Mouse (Mus musculus) megakaryocyte-erythroid progenitor cell, adult 5-6 weeks (primary cell): ENCODE results near the gene Capn3. TPM values are rescaled to one million over a fixed set of nuclear protein-coding genes. Genes with fewer than 3 reads are reported as not detected.

Source experiments
- ATAC-seq: replicated peaks from 2 replicates; pipeline ENCODE4 v1.8.0; 2016; ENCODE audit warnings: mild to moderate bottlenecking, inconsistent platforms; ENCODE audit not compliant: severe bottlenecking, poor library complexity, low FRiP score, low TSS enrichment
- total RNA-seq, 2 experiments: library from RNA; stranded (forward) in 1 of 2; stranded (reverse) in 1 of 2; fragments of 200-1000, 215-1000 nt in 1 of 2; fragments of >200 nt in 1 of 2; fragmentation: Nextera tagmentation in 1 of 2; gene quantifications; 2 replicates each; pipeline ENCODE4 v1.2.3; 2014 to 2017

The Capn3 gene
- total RNA-seq (2014; fragmentation: Nextera tagmentation) = 0.59 TPM in 1 of 2 replicates, not detected in the other
- 0.11 TPM in 1 of 2 replicates, not detected in the other for total RNA-seq (2017)

GRCm38 (mm10) chr2:120455719-120456118 lies at the start of gene Capn3:
TSS of gene Capn3 (plus strand) at chr2:120456019.
- no peak for ATAC-seq

DNA sequence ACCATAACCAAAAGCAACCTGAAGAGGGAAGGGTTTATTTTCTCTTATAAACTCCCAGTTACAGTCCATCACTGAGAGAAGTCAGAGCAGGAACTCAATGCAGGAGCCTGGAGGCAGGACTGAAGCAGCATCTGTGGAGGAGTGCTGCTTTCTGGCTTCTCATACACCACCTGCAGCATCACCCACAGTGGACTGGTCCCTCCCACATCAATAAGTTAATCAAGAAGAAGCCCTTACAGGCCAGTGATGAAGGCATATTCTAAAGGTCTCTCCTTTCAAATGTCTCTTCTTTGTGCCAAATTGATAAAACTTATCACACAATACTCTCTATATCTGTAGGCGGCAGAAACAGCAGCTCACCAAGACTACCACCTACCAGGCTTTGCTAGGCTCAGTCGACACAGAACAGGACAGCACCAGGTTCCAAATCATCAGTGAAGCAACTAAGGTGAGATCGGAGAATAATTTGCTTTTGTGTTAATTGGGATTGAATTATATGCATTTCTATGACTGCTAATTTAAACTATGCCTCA lies 44.7 kb upstream of the Capn3 start:
- ATAC-seq = peak; percentile 92

DNA sequence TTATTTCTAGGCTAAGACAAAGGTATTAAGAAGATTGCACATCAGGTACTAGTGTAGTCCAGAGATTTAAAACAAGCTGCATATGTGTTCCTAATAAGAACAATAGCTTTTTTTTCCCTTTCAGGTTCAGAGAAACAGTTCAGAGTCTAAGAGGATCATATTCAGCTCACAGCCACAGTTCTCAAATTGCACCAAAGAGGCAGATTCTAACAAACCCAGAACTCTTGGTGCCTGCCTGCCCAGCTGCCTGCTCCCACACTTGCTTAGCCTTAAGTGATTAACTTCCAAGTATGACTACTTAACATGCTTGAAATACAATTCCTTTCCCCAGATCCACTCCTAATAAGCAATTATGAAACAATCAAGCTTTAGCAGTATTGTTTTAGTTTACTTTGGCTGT lies 41.7 kb upstream of the Capn3 start:
- ATAC-seq = no peak

DNA sequence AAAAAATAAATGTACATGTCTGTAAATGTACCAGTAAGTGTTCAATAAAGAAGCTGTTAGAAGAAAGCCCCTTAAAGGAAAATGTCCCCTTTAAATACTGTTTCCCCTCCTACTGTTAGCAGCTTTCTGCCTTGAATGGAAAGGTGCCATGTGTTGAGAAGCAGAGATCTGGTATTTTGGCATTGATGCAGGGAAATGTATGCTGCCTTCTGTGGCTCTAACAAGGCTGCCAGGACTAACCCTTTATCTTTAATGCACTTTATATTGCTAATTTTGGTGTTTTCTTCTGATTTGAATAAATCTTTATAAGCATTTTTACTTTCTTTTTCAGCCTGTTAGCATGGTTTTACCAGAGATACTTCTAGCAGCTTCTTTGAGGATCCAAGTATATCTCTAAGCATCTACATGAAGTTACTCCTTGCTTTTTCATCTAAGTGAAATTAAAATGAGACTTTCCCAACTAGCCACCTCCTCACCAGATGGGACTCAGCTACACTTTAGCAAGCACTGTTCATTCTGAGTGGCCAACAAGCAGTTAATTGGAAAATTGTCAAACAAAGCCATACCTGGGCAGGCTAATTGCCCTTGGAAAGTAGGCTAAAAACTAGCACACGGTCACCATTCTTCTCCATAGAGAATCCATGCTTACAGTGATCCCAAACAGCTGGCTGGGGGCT lies 40.9 kb upstream of the Capn3 start:
- ATAC-seq = no peak

GRCm38 (mm10) chr2:120424386-120424785 lies 31.4 kb upstream of the Capn3 start:
- no peak for ATAC-seq

- no peak for ATAC-seq
These were observed 11.3 kb upstream of the Capn3 start for GRCm38 (mm10) chr2:120444486-120444885.

DNA sequence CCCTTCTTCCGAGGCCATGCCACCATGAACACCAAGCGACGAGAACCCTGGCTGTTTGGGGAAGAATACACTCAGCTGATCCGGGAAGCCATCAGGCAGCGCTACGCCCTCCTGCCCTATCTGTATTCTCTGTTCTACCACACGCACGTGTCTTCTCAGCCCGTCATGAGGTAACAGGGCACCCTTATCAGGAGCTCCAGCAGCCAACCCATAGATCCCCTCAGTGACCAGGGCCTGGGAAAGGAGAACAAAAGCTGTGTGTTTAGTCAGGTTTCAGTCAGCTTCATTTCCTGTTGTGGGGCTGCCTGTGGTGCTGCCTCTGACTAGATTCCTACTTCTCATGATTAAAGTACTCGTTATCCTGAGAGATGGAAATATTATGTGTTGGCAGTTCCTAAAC lies 9.4 kb upstream of the Capn3 start:
- ATAC-seq = peak; percentile 100

DNA sequence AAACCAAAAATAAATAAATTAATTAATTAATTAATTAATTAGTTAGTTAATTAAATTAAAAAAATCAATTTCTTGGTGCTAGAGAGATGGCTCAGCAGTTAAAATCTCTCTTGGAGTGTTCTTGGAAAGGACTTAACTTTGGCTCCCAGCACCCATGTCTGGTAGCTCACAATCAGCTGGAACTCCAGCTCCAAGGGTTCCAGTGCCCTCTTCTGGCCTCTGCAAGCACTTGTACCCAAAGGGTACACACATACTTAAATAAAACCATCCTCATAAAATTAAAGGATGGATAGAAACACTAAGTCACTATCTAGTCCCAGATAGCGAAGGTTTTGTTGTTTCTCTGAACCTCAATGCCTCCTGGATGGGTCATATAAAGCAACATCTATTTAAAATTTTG lies 8.5 kb upstream of the Capn3 start:
- 0 out of 2 replicates have a peak, but pooled peaks have one; percentile 42 for ATAC-seq

- ATAC-seq = no peak
These were observed 5.1 kb upstream of the Capn3 start for GRCm38 (mm10) chr2:120450724-120451123.

DNA sequence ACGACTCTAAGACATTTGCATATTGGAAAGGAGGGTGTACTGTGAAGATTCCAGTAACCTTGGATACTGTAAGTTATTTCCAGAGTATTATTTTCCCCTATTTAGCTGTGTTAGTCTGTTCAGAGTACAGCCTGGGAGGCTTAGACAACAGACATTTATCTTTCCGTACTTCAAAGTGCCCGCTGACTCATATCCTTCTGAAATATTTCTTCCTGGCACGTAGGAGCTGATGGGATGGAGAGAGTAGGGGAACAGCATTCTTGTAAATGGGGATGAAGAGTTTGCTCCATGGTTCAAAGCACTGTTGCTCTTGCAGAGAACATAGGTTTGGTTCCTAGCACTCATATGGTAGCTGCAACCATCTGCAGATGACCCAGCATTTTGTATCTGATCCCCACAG lies 3.2 kb upstream of the Capn3 start:
- no peak for ATAC-seq

GRCm38 (mm10) chr2:120454987-120455386 lies 832 bp upstream of the Capn3 start:
- ATAC-seq = 0 out of 2 replicates have a peak, but pooled peaks have one; percentile 22

GRCm38 (mm10) chr2:120460216-120460615 lies 4.4 kb downstream of the Capn3 start:
- no peak for ATAC-seq

- ATAC-seq = no peak
These were observed 7.5 kb downstream of the Capn3 start for GRCm38 (mm10) chr2:120463328-120463727.

GRCm38 (mm10) chr2:120464091-120464490 lies 8.3 kb downstream of the Capn3 start:
- ATAC-seq = no peak

DNA sequence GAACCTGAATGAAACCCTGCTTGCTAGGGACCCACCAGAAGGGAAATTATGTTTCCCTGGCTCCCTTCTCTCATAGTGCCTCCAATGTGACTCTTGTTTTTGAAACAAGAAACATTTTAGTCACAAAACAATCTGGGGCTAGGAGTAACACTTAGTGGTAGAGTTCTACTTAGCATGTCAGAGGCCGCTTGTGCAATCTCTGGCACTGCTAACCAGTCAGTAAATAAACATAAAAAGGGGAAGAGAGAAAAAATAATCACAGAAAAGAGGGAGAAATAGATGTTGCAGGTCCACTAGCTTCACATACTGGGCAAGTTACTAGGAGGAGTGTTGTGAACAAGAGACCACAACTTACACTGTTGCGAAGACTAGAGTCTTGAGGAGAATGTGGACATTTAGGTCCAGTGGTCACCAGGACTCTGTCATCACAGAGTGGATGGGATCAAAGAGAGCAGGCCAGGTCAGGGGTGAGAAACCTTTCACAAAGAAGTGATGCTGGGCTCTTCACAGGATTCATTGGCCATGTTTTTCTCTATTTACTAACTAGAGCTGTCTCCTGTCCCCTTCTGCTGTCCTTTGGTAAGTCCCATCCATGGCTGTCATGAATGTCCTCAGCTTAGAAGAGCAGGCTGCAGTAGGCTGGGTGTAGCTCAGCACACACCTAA lies 9.0 kb downstream of the Capn3 start:
- no peak for ATAC-seq

DNA sequence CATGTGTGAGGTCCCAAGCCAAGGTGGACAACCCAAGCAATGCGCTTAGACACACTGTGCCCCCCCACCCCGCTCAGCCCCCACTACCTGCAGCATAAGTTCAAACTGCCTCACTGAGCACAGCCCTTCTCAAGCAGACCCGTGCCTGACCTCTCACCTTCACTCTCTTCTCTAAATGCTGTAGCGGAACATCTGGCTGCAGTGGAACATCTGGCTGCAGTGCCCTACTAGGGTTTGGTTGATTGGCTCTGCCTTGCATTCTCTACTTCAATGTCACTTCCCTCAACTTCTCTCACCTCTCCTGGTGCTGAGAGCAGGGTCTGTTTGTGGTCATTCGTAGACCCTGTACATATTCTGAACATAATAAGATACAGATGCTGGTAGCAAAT lies 9.6 kb downstream of the Capn3 start:
- no peak for ATAC-seq

DNA sequence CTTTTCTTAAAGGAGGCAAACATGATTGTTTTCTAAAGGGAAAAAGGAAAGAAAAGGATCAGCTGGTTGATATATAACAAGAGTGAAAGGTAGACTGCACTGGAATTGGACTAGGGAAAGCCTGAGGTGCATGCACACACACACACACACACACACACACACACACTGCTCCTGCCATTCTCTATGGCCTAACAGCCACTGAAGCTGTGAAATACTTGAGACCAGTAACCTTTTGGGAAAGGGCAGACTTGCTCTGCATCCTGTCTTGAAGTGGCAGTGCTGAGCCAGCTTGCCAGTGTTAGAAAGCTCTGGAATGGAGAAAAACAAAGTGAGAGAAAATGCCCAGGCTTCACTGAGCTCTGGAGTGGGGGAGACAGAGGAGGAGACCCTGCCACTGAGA lies 12.2 kb downstream of the Capn3 start:
- no peak for ATAC-seq

DNA sequence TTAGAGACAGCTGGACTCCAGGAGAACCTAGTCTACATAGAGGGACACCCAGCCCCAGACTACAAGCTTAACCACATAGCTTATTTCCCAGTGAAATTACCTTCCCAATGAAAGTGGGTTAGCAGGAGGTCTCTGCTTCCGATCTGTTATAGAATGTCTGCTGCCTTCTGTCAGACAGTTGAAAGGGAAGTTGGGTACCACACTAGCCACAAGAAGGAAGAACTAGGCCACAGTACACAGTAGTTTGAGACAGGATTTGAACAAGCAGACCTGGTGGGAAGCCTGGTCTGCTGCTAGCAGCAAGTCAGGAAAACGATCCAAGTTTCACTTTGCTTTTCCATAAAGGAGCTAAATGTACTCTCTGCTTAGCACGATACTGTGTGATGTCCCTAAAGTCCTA lies 13.4 kb downstream of the Capn3 start:
- ATAC-seq = no peak

DNA sequence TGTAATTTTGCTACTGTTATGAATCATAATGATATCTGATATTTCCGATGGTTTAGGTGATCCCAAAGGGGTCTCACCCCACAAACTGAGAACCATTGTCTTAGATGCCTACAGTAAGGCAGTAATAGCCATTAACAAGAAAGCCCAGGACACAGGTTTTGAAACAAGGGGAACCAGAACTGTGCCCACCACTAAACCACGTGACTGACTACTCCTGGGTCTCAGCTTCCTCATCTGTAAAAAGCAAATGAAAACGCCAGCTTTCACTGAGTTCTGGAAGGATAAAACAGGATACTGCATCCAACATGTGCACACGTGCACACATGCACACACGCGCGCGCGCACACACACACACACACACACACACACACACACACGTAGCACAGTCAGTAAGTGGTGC lies 13.9 kb downstream of the Capn3 start:
- no peak for ATAC-seq

GRCm38 (mm10) chr2:120470856-120471255 lies 15.0 kb downstream of the Capn3 start:
- no peak for ATAC-seq
